Mouse (Mus musculus) liver, embryonic 16.5 days (tissue): ENCODE measurements around the gene Prr27. TPM values are rescaled to one million over a fixed set of nuclear protein-coding genes. Genes with fewer than 3 reads are reported as not detected.

ENCODE experiments used
- polyA plus RNA-seq: library from polyadenylated mRNA; unstranded; fragments of >200 nt; fragmentation: Nextera tagmentation; extraction: Ambion mirVana; gene quantifications from 2 replicates; pipeline ENCODE4 v1.2.1, GENCODE M21; 2015

The Prr27 gene
- polyA plus RNA-seq, 1 experiment from 2014 or later, result not detected

Other genes starting within 250 kb of the Prr27 start
- not detected in 2 replicates for gene Sult1e1, start 234.1 kb upstream of the Prr27 start, polyA plus RNA-seq
- not detected in 2 replicates for gene Csn1s1, start 159.5 kb upstream of the Prr27 start, polyA plus RNA-seq
- not detected in 2 replicates for gene Csn2, start 126.1 kb upstream of the Prr27 start, polyA plus RNA-seq
- gene Csn1s2a, start 51.1 kb upstream of the Prr27 start, polyA plus RNA-seq, result not detected in 2 replicates
- gene Csn1s2b, start 17.6 kb upstream of the Prr27 start, polyA plus RNA-seq, result not detected in 2 replicates
- not detected in 2 replicates for gene Odam, start 59.3 kb downstream of the Prr27 start, polyA plus RNA-seq
- not detected in 2 replicates for gene Csn3, start 99.9 kb downstream of the Prr27 start, polyA plus RNA-seq
- not detected in 2 replicates for gene 2310003L06Rik, start 143.8 kb downstream of the Prr27 start, polyA plus RNA-seq
- gene Gm28434, start 143.8 kb downstream of the Prr27 start, polyA plus RNA-seq, result not detected in 2 replicates
- gene Cabs1, start 153.8 kb downstream of the Prr27 start, polyA plus RNA-seq, result not detected in 2 replicates
- gene Smr3a, start 176.9 kb downstream of the Prr27 start, polyA plus RNA-seq, result not detected in 2 replicates